Mouse (Mus musculus) liver, embryonic 14.5 days (tissue): ENCODE data around the gene Spats2.

Experiments
- CTCF ChIP-seq: IDR thresholded peaks from 2 replicates; pipeline ENCODE4 v1.5.1; 2016; ENCODE audit warnings: antibody characterized with exemption, low read depth, control low read depth
- EP300 ChIP-seq: IDR thresholded peaks from 2 replicates; pipeline ENCODE4 v1.6.1; 2016; ENCODE audit warnings: antibody characterized with exemption, low read depth

GRCm38 (mm10) chr15:99089069-99089468 lies 36.6 kb upstream of the Spats2 start:
- no peak for TF ChIP-seq CTCF
- TF ChIP-seq EP300, result no peak
